Mouse (Mus musculus): ENCODE results near the gene Rusc2.

- TF ChIP-seq CTCF (IDR thresholded peaks at IDR 0.05; ENCODE audit: control insufficient read depth, insufficient read depth, insufficient replicate concordance, low read depth, low read length) (no peak; the same call in 1 of the 2 replicates), POLR2A (IDR thresholded peaks at IDR 0.05; ENCODE audit: control insufficient read depth, low read depth, low read length) (no peak)
Observed at GRCm38 (mm10) chr4:43454041-43454836, 72.5 kb downstream of the Rusc2 start, which contains the start of gene Cd72.
